Comparison of ENCODE assay signal across 24 mouse cellular contexts in the genomic region with DNA sequence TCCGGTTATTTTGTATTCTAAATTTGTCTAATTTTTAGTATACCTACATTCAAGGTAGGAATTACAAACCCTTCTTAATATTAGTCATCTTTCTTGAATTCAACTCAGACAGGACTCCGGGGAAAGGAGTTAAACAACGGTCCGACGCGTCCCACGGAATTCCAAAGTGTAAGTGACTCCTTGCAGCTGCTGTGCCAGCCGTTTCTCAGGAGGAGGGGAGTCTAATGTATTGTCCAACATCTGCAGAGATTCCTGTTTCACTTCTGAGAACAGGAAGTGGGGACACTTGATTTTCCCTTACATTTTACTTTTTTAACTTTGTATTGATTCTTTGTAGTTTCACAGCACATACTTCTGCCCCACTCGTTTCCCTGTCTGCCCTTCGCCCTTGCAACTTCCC.
DNase-seq lines count a peak whose midpoint lies in the region; ATAC-seq and TF ChIP-seq lines count a peak whose summit lies in the region.
"Had no signal": no experiment of that assay in that cellular context is flagged by ENCODE, and none has a peak within 500 bp of the region (broad histone marks: within the 10 kb centered on the region; RNA-seq: fewer than 3 reads in every experiment).

No protein-coding gene starts in this region.

- no peaks in the 10 kb centered on the region for H3K36me3 ChIP-seq in kidney, postnatal 0 days (ENCODE audit: insufficient read depth, low read length)
- H3K36me3 ChIP-seq: embryonic facial prominence, embryonic 15.5 days; forebrain, embryonic 15.5 days; heart, embryonic 13.5 days; liver, embryonic 15.5 days; midbrain, embryonic 15.5 days; neural tube, embryonic 13.5 days had no signal

- H3K9ac ChIP-seq in kidney, postnatal 0 days (ENCODE audit: low read depth, low read length): no peak overlapping the region
- H3K9ac ChIP-seq: embryonic facial prominence, embryonic 15.5 days; forebrain, embryonic 15.5 days; heart, embryonic 13.5 days; liver, embryonic 15.5 days; midbrain, embryonic 15.5 days; neural tube, embryonic 13.5 days had no signal

- H3K4me1 ChIP-seq in kidney, postnatal 0 days (replicated peaks; ENCODE audit: insufficient read depth, low read length): peaks cover 34% of the 10 kb centered on the region
- H3K4me1 ChIP-seq: liver, embryonic 15.5 days had no signal

- peak; percentile 55 for DNase-seq in embryo, embryonic 11 days
- no peak for DNase-seq in embryo, embryonic 10.5 days (ENCODE audit: low spot score)
- DNase-seq in kidney, postnatal 0 days (ENCODE audit: low spot score): peak; percentile 78
- no peak for DNase-seq in kidney, adult 9 months
- DNase-seq in lung, postnatal 10 days: peak; percentile 25
- no peak for DNase-seq in lung, adult 18-20 months
- peak; percentile 17 to 60 for DNase-seq in lung, postnatal 4 days
- no peak for DNase-seq in cerebellum, postnatal 25 days
- DNase-seq: adrenal gland, postnatal 25 days; cerebellum, adult 9-11 months; gastrocnemius, postnatal 25 days; heart, postnatal 14 days; kidney, adult 2 months; liver; thymus, adult 18-20 months; thymus, postnatal 36 days had no signal

- H3K27me3 ChIP-seq in kidney, postnatal 0 days (ENCODE audit: insufficient read depth, low read length): no peaks in the 10 kb centered on the region
- H3K27me3 ChIP-seq: embryonic facial prominence, embryonic 15.5 days; forebrain, embryonic 15.5 days; heart, embryonic 13.5 days; liver, embryonic 15.5 days; midbrain, embryonic 15.5 days; neural tube, embryonic 13.5 days had no signal

- no peaks in the 10 kb centered on the region for H3K9me3 ChIP-seq in kidney, postnatal 0 days (replicated peaks; ENCODE audit: low read length)
- H3K9me3 ChIP-seq: embryonic facial prominence, embryonic 15.5 days; forebrain, embryonic 15.5 days; heart, embryonic 13.5 days; liver, embryonic 15.5 days; midbrain, embryonic 15.5 days; neural tube, embryonic 13.5 days had no signal

- H3K27ac ChIP-seq in kidney, postnatal 0 days: no peak overlapping the region
- H3K27ac ChIP-seq: embryonic facial prominence, embryonic 15.5 days; forebrain, embryonic 15.5 days; heart, embryonic 13.5 days; left cerebral cortex, adult 2 months; liver, embryonic 15.5 days; midbrain, embryonic 15.5 days had no signal

- no peak for TF ChIP-seq CTCF in kidney, postnatal 0 days (IDR thresholded peaks at IDR 0.05; ENCODE audit: low read depth)

- H3K4me3 ChIP-seq in kidney, postnatal 0 days (replicated peaks; ENCODE audit: low read depth, low read length): no peak overlapping the region
- H3K4me3 ChIP-seq: embryonic facial prominence, embryonic 15.5 days; forebrain, embryonic 15.5 days; heart, embryonic 13.5 days; left cerebral cortex, adult 2 months; liver, embryonic 15.5 days; midbrain, embryonic 15.5 days; neural tube, embryonic 13.5 days had no signal

- no peak for ATAC-seq in kidney, postnatal 0 days (replicated peaks; ENCODE audit: low FRiP score, low read depth)
- ATAC-seq: CD4-positive, CD25-positive, alpha-beta regulatory T cell, adult 4 months; forebrain, embryonic 15.5 days had no signal

- WGBS in kidney, postnatal 0 days: 26% methylated on average over 10 of the region's 10 CpGs

- no peak overlapping the region for H3K4me2 ChIP-seq in kidney, postnatal 0 days (ENCODE audit: low read length)
- H3K4me2 ChIP-seq: embryonic facial prominence, embryonic 15.5 days; forebrain, embryonic 15.5 days; heart, embryonic 13.5 days; liver, embryonic 15.5 days; midbrain, embryonic 15.5 days; neural tube, embryonic 13.5 days had no signal

Comparison
In these comparisons a context has a peak if more than half of its experiments do, and no peak if none do; other contexts are left out.
1. DNase-seq: peak in embryo, embryonic 11 days (single experiment), kidney, postnatal 0 days (single experiment), lung, postnatal 10 days (single experiment) and lung, postnatal 4 days (2 of 2); none in embryo, embryonic 10.5 days (single experiment), kidney, adult 9 months (single experiment), lung, adult 18-20 months (0 of 2) and cerebellum, postnatal 25 days (0 of 2).